Mouse (Mus musculus) forebrain, embryonic 15.5 days (tissue): Measurements from ENCODE around the gene Gxylt1. TPM values are rescaled to one million over a fixed set of nuclear protein-coding genes. Genes with fewer than 3 reads are reported as not detected.

Source experiments
- ATAC-seq: fragments of 200-750 bp; cut with Nextera tagmentation; replicated peaks from 2 replicates; pipeline ENCODE4 v1.8.0; 2017; ENCODE audit warnings: mild to moderate bottlenecking, moderate TSS enrichment, moderate library complexity
- H3K27ac ChIP-seq: fragments of 300-500 bp; sonication (generic); replicated peaks from 2 replicates; pipeline ENCODE4 v1.5.1; 2015; ENCODE audit warnings: mild to moderate bottlenecking, inconsistent platforms
- H3K27me3 ChIP-seq: fragments of 300-500 bp; sonication (generic); 2 replicates; pipeline ENCODE4 v1.6.1; 2015; ENCODE audit warnings: inconsistent platforms
- H3K36me3 ChIP-seq: fragments of 300-500 bp; sonication (generic); 2 replicates; pipeline ENCODE4 v1.6.1; 2015; ENCODE audit warnings: mild to moderate bottlenecking, inconsistent platforms
- H3K4me1 ChIP-seq: fragments of 300-500 bp; sonication (generic); 2 replicates; pipeline ENCODE4 v1.6.1; 2015; ENCODE audit warnings: inconsistent platforms
- H3K4me2 ChIP-seq: fragments of 300-500 bp; sonication (generic); replicated peaks from 2 replicates; pipeline ENCODE4 v1.6.1; 2015; ENCODE audit warnings: mild to moderate bottlenecking, inconsistent platforms
- H3K4me3 ChIP-seq: fragments of 300-500 bp; sonication (generic); 2 replicates; pipeline ENCODE4 v1.5.1; 2015; ENCODE audit warnings: mild to moderate bottlenecking, inconsistent platforms
- H3K9ac ChIP-seq: fragments of 300-500 bp; sonication (generic); replicated peaks from 2 replicates; pipeline ENCODE4 v1.6.1; 2015; ENCODE audit warnings: mild to moderate bottlenecking, inconsistent platforms
- H3K9me3 ChIP-seq: fragments of 300-500 bp; sonication (generic); 2 replicates; pipeline ENCODE4 v1.6.1; 2016; ENCODE audit warnings: inconsistent platforms
- WGBS: fragments of 180-500 bp; shearing (Covaris S2); methylation state at CpG from one replicate; pipeline ENCODE4 v1.1.7; 2015; ENCODE audit warnings: mixed read lengths; 5-methylcytosine and 5-hydroxymethylcytosine counted together
- polyA plus RNA-seq: library from polyadenylated mRNA; unstranded; fragments of >200 nt; fragmentation: Nextera tagmentation; extraction: Ambion mirVana; gene quantifications from 2 replicates; pipeline ENCODE4 v1.2.1, GENCODE M21; 2015

The Gxylt1 gene
- polyA plus RNA-seq, 1 experiment from 2014 or later: 10.5 TPM

GRCm38 (mm10) chr15:93222475-93222874 lies 52.5 kb downstream of the Gxylt1 start:
- WGBS: 63% methylated on average over 7 of the region's 7 CpGs

GRCm38 (mm10) chr15:93212617-93213016 lies 62.4 kb downstream of the Gxylt1 start:
- Histone ChIP-seq H3K9me3 (no peaks in the 10 kb centered on the region), H3K27me3 (no peaks in the 10 kb centered on the region), H3K4me3 (no peak overlapping the region), H3K27ac (no peak overlapping the region), H3K9ac (no peak overlapping the region), H3K4me1 (peaks cover 4% of the 10 kb centered on the region; the same call in 1 of the 2 replicates), H3K4me2 (no peak overlapping the region), H3K36me3 (no peaks in the 10 kb centered on the region)
- 91% methylated on average over 9 of the region's 9 CpGs for WGBS
- ATAC-seq: no peak

More at GRCm38 (mm10) chr15:93222475-93222874, 52.5 kb downstream of the Gxylt1 start:
- H3K4me3 ChIP-seq: no peak overlapping the region
- ATAC-seq: no peak
- H3K27ac ChIP-seq: no peak overlapping the region
- H3K36me3 ChIP-seq: no peaks in the 10 kb centered on the region
- H3K27me3 ChIP-seq: no peaks in the 10 kb centered on the region
- no peak overlapping the region for H3K9ac ChIP-seq
- no peak overlapping the region for H3K4me2 ChIP-seq
- H3K4me1 ChIP-seq: peaks cover 9% of the 10 kb centered on the region
- H3K9me3 ChIP-seq: no peaks in the 10 kb centered on the region

GRCm38 (mm10) chr15:93204861-93205260 lies 70.1 kb downstream of the Gxylt1 start:
- Histone ChIP-seq H3K27ac (no peak overlapping the region), H3K9ac (no peak overlapping the region), H3K4me3 (no peak overlapping the region), H3K4me1 (no peaks in the 10 kb centered on the region), H3K4me2 (no peak overlapping the region), H3K36me3 (no peaks in the 10 kb centered on the region), H3K9me3 (no peaks in the 10 kb centered on the region), H3K27me3 (no peaks in the 10 kb centered on the region)
- 94% methylated on average over 1 of the region's 1 CpGs for WGBS
- no peak for ATAC-seq

- Histone ChIP-seq H3K27ac (no peak overlapping the region), H3K4me1 (no peaks in the 10 kb centered on the region), H3K4me3 (no peak overlapping the region), H3K9me3 (no peaks in the 10 kb centered on the region), H3K27me3 (no peaks in the 10 kb centered on the region), H3K9ac (no peak overlapping the region), H3K4me2 (no peak overlapping the region), H3K36me3 (no peaks in the 10 kb centered on the region)
- no peak for ATAC-seq
- 87% methylated on average over 5 of the region's 5 CpGs for WGBS
Observed at GRCm38 (mm10) chr15:93201956-93202355, 73.0 kb downstream of the Gxylt1 start.

- ATAC-seq: peak; percentile 71
- Histone ChIP-seq H3K36me3 (no peaks in the 10 kb centered on the region), H3K4me3 (no peak overlapping the region), H3K27me3 (no peaks in the 10 kb centered on the region), H3K27ac (no peak overlapping the region), H3K9me3 (no peaks in the 10 kb centered on the region), H3K9ac (no peak overlapping the region), H3K4me2 (no peak overlapping the region), H3K4me1 (peaks cover 6% of the 10 kb centered on the region; the same call in 1 of the 2 replicates)
- WGBS: 43% methylated on average over 12 of the region's 12 CpGs
Observed at GRCm38 (mm10) chr15:93191387-93192145, 83.4 kb downstream of the Gxylt1 start.

Other genes with a start within 250 kb of the Gxylt1 start
- 110 and 115 TPM in 2 replicates for gene Yaf2, start 61.8 kb upstream of the Gxylt1 start, polyA plus RNA-seq
- 153 and 157 TPM in 2 replicates for gene Zcrb1, start 123.2 kb upstream of the Gxylt1 start, polyA plus RNA-seq
- gene Pphln1, start 123.2 kb upstream of the Gxylt1 start, polyA plus RNA-seq: 49.5 and 50.3 TPM in 2 replicates